Mouse (Mus musculus): ENCODE data around the gene Srsf7.
"Not testable (repeated sequence)": the region's sequence is repeated elsewhere in the genome, so short reads cannot be mapped to it uniquely, and the experiment has no call there.

The Srsf7 gene

DNA sequence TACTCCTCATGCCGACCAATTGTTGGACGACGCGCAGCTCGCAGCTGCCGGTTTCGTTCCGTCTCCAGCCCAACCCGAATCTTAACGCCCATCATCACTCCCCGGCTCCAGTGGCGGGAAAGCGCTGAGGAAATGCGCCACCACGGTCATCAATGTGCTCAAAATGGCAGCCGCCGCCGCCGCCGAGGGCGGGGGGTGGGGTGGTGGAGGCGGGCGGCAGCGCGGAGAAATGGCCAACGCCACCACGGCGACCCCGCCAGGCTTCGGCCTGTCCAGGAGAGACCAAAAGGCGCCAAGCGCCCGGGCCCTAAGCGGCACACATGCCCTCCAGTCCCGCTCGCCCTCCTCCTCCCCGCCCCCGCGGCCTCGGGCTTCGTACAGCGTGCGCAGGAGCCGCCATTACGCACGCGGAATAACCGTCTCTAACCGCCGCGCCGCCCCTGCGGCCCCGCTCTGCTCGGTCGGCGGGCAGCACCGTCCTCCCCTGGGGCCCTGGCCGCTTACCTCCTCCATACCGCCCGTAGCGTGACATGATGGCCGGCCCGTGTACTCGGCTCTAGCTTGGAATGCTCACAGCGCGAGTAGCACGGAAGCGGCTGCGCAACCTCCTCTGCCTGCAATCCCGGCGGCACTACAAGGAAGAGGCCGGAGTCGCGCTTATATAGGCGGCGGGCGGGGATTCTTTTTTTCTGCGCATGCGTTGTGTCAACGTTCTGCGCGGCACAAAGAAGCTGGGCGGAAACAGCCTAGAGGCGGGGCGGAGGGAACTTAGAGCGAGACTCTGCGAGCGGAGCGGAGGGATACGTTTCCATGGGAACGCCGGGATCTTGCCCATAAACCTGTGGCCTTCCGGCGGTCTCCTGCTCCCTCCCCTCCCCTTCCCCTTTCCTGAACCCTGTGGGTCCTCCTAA is at the start of gene Srsf7, which contains the start of gene Ttc39d:
Gene Srsf7, minus strand, starts transcription at position 637 of the 911 bp plus-strand sequence.
Gene Ttc39d, plus strand, starts transcription at position 790 of the 911 bp plus-strand sequence.
- DNase-seq (ENCODE audit: extremely low read depth, low read depth, low spot score), result peak; percentile 74

DNA sequence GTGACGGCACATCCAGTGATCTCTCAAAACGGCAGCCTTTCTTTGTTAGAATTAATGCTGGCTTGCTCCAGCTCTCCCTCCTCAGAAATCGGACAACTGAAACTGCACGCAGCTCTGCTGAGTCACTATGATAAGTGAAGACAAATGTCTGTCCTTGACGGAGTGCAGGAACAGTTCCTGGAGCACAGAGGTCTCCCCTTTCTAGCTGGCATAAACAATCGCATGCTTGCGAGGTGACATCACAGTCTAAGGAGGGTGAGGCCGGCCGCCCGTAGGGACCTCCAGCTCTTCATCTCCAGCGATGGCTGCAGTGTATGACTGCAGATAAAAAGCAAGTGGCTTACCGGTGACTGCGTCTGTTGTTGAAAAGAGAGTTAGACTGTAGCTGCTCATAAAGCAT is 48.1 kb upstream of the Srsf7 start:
- DNase-seq (ENCODE audit: extremely low read depth, low read depth, low spot score), result no peak

DNA sequence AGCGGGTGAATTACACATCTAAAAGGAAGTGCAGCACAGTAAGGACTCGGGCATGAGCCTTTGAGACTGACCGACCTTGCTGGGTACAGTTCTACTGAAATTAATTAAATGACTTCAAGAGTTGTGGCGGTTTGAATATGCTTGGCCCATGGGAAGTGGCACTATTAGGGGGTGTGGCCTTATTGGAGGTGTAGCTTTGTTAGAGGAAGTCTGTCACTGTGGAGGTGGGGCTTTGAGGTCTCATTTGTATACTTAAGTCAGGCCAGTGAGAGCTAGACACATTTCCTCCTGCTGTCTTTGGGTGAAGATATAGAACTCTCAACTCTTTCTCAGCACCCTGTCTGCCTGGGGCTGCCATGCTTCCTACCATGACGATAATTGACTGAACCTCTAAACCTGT is 47.3 kb upstream of the Srsf7 start:
- DNase-seq (ENCODE audit: extremely low read depth, low read depth, low spot score), result no peak

DNA sequence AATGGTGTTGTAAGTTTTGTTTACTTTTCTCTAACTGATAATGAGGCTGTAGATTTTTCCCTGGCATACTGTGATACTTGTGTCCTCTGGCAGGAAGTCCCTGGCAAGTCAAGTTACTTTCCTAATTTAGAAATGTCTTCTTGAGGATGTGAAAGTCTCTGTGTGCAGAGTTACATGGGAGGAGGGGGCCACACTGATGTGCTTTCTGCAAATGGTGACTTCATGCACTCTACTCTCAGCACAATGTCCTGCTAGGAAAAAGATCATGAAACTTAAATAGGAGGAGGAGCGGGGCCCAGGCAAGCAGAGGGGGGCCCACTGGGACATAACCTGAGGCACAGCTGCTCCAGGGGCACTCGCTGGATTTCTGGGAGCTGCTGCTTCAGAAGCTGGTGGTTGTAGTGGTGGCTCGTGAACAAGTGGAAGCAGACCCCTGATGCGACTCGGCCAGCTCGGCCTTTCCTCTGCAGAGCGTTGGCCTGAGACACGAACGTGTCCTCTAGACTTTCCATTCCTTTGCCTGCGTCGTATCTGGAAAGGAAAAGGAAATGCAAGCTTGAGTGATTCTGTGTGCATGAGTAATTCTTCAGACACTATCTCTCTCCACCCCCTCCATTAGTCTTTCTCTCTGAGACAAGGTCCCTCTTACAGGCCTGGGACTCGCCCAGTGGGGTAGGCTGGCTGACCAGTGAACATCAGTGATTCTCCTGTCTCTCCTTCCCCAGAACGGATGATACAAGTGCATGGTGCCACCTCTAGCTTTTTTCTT is 45.8 kb upstream of the Srsf7 start:
- DNase-seq (ENCODE audit: extremely low read depth, low read depth, low spot score), result no peak

DNA sequence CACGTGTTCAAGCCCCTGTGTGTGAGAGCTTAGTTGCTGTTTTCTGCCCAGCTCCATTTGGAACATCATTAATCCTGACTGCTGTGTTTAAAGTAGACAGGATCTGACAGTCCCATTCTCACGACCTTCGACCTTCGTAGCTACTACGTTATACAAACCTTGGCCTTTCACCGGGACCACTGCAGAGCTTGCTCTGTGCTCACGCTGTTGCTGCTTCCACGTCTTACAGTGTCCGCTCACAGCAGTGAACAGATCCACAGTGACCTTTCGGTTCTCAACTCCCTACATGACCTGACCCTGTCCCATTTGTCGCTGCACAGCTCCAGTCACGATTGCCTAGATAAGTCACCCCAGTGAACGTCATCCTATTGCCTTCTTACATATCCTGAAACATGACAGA is 36.0 kb upstream of the Srsf7 start:
- no peak for DNase-seq (ENCODE audit: extremely low read depth, low read depth, low spot score)

DNA sequence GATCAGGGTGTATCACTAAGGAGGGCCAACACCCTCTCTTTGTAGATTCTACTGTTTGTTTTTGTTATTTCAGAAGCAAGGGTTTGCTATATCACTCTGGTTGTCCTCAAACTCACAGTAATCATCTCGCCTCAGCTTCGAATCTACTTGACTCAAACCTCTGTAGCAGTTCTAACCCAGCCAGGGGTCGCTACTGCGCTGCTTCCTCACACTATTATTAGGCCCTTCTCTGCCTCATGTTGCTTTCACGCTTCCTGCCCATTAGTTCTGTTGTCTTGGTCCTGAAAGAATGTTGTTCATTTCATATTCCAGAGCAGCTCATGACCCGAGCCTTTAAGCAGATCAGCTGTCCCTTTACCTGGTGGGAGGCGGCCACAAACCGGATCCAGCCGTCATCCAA is 34.5 kb upstream of the Srsf7 start:
- DNase-seq (ENCODE audit: extremely low read depth, low read depth, low spot score), result no peak

DNA sequence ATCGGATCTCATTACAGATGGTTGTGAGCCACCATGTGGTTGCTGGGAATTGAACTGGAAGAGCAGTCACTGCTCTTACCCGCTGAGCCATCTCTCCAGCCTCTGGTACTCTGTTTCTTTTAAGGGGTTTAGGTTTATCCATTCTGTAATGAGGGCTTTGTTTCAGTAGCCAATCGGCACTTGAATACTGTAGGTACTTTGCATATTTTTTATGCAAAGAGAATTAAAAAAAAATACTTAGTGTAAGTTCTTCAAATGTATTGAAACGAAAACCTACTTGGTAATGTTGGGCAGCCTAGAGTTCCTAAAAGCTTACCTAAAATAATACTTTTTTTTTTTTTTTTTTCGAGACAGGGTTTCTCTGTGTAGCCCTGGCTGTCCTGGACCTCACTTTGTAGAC is 30.4 kb upstream of the Srsf7 start:
- no peak for DNase-seq (ENCODE audit: extremely low read depth, low read depth, low spot score)

DNA sequence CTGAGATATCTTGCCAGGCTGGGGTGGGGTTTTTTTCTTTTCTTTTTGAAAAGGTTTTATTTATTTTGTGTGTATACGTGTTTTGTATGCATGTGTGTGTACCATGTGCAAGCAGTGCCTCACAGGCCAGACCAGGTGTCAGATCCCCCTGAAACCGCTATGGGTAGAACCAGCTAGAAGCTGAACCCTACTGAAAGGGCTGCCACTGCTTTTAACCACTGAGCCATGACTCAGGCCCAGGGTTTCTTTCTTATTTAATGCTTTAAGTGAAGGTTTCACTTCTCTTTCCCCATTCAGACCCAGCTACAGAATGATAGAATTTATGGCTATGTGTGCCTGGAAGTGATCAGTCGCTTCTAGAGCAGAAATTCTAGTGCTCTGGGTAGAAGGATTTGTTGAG is 29.7 kb upstream of the Srsf7 start:
- DNase-seq (ENCODE audit: extremely low read depth, low read depth, low spot score), result no peak

DNA sequence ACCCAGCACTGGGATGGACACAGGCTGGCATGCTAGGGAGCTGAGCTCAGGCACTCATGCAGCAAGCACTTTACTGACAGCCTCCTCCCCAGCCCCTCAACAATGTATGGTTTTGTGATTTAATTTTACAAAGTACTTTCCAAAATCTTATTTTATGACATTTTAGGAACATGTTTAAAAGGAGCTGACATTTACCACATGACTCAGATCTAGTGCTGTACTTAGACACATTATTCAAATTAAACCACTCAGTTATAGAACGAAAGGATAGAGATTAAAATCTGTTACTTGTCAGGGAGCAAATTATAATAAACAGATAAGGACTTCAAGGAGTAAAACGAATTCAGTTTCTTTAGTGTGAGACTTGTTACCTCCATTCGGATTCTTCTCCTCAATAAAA is 28.4 kb upstream of the Srsf7 start:
- no peak for DNase-seq (ENCODE audit: extremely low read depth, low read depth, low spot score)

DNA sequence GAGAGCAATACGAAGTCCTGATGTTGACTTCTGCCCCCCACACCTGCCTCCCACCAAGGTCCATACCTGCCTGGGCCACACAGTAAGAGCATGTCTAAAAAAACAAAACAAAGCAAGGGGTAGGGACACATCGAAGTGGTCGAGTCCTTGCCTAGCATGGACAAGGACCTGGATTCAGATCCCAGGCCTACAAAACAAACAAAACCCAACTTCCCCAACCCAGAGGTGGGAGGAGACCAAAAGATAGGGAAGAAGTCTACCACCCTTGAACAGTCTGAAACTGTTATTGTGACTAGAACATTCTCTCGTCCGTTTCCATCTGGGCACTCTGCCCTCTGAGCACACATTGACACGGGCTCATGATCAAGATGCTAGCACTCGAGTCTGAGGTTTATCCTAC is 27.3 kb upstream of the Srsf7 start:
- DNase-seq (ENCODE audit: extremely low read depth, low read depth, low spot score), result no peak

DNA sequence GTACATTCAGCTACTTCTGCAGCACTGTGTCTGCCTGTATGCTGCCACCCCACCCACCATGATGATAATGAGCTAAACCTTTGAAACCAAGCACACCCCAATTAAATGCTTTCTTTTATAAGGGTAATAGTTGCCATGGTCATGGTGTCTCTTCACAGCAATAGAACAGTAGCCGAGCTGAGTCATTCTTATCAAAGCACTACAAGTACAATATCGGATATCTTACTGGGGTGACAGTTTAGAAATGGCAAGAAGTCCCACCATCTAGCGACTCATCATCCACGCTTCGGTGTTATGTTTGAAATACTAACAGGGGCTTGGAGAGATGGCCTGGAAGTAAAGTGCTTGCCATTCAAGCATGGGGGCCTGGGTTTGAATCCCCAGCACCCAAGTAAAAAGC is 26.7 kb upstream of the Srsf7 start:
- no peak for DNase-seq (ENCODE audit: extremely low read depth, low read depth, low spot score)

DNA sequence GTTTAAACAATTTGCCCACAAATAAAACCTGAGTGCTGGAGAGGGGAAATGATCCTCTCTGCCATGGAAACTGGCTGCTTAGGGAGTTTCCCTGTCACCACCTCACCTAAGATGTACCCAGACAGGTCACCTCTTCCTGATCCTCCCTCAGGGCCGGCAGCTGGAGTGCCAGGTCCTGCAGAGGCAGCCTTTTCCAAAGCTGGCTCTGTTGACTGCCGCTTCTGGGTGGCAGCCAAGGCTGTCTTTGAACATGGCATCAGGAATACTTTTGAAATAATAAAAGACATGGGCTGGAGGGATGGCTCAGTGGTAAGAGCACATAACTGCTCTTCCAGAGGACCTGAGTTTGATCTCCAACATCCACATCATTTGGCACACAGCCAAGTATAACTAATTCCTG is 22.3 kb upstream of the Srsf7 start:
- DNase-seq (ENCODE audit: extremely low read depth, low read depth, low spot score), result no peak

DNA sequence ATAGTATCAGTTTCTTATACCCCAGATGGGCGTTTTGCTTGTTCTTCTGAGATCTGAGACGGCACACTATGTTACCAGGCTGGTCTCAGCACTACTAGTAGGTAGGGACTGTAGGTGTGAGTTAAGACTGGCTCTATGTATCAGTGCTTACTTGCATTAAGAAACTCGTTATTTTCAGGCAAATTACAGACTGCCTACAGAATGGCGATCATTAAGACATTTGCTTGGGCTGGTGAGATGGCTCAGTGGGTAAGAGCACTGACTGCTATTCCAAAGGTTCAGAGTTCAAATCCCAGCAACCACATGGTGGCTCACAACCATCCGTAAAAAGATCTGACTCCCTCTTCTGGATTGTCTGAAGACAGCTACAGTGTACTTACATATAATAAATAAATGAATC is 18.0 kb upstream of the Srsf7 start:
- DNase-seq (ENCODE audit: extremely low read depth, low read depth, low spot score), result not testable (repeated sequence)

DNA sequence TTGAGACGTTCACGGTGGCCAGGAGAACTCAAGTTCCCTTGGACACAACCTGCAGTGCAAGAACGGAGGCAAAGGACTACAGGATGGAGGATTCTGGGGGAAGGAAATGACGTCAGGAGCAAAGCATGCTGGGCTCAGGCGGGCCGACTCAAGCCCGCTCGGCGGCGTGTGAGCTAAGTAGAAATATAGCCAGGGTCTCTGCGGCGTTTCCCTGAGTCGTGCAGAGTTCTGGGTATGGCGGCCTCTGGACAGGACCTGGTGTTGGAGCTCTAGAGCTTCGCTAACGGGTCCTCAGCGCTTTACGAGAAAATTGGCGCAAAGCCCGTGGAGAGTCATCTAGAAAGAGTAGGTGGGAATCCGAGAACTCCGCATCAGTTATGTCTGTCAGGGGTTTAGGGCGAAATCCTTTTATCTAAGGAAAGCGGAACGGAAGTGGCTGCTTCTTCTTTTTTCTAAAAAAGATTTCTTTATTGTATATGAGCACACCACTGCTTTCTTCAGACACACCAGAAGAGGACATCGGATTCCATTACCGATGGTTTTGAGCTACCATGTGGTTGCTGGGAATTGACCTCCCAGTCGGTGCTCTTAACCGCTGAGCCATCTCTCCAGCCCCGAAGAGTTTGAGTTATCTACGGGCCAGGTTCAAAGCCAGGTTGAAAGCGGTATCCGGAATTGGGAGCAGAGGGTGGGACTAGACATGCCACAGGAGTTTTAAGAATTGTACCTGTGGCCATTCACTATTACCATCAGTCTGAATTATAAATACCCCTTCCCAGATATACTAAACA is 17.4 kb upstream of the Srsf7 start, which contains the start of gene Gemin6:
Gene Gemin6, plus strand, starts transcription at position 116 of the 791 bp plus-strand sequence.
- DNase-seq (ENCODE audit: extremely low read depth, low read depth, low spot score), result peak; percentile 54

DNA sequence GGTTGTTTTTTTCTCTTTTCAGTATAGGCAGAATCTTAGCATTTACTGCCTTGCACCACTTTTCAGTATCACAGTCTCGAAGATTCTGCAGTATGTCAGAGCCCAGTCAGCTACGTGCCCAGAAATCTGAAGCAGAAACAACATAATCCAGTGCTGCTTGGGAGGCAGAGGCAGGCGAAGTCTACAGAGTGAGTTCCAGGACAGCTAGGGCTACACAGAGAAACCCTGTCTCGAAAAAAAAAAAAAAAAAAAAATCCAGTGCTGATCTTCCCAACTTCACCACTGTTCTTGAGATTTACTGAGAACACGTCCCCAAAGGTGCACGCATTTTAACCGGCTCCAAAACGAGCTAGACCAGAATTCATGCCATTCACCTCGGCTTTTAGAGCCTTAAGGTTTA is 16.7 kb upstream of the Srsf7 start:
- DNase-seq (ENCODE audit: extremely low read depth, low read depth, low spot score), result no peak

DNA sequence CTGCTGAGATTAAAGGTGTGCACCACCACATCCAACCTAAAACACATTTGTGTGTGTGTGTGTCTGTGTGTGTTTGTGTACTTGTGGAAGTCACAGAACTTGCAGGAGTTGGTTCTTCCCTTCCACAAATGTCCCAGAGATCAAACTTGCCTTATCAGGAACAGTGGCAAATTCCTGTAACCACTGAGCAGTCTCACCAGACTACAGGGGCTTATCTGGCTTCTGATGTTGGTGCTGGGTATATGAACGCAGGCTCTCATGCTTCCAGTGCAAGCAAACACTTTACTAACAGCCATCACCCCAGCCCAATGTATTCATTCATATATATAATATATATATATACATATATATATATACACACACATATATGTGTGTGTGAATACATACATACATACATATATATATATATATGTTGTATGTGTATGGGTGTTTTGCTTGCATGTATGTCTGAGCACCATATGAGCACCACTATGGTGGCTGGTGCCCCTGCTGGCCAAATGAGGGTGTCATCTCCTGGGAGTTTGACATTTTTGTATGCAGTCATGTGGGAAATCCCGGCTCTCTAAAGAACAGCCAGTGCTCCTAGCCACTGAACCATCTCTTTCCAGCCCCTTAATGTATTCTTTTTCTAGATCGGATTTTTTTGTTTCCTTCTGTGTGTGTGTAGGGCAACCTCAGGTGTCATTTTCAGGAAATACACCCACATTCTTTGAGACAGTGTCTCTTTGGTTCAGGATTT is 15.0 kb upstream of the Srsf7 start:
- DNase-seq (ENCODE audit: extremely low read depth, low read depth, low spot score), result no peak

DNA sequence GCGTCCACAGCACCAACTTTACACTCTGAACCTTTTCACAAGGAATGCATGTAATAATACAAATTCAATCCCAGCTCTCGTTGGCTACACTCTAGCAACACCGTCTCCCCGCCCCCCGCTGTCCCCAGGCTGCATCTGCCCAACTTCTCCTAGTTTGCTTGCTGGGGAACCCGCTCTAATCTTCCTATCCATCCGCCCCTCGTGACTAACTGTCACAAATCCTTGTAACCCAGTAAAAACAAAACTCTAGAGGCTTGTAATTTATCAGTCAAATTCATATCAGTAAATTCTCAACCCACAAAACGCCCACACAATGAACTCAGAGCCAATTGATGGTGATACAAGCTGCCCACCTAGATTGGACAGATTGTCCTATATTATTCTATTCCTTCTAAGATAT is 14.1 kb upstream of the Srsf7 start:
- no peak for DNase-seq (ENCODE audit: extremely low read depth, low read depth, low spot score)

DNA sequence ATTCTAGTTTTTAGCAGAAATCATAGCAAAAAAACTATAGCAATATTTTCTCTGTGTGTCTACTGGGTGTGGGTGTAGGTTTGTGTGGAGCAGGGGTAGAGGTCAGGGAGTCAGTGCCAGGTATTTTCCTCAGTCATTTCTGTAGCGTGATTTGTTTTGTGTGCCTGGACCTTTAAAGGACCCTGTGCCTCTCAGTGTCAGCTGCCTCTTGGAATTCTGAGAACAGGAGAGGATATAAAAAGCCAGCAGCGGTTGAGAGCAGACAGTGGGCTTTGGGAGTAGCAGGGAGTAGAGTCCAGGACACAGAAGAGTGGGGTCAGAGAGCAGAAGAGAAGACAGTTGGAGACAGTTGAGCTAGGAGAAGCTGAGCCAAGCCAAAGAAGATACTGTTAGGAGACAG is 13.0 kb upstream of the Srsf7 start:
- DNase-seq (ENCODE audit: extremely low read depth, low read depth, low spot score), result no peak

DNA sequence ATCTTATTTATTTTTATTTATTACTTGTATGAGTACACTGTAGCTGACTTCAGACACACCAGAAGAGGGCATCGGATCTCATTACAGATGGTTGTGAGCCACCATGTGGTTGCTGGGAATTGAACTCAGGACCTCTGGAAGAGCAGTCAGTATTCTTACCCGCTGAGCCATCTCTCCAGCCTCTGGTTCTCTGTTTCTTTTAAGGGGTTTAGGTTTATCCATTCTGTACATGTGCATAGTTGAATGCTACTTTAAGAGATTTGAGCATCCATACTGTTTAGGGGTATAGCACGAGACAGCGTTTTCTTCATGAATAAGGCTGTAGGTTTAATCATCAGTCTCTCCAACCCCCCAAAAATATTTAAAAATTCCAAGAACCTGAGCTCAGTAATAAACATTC is 6.9 kb upstream of the Srsf7 start:
- not testable (repeated sequence) for DNase-seq (ENCODE audit: extremely low read depth, low read depth, low spot score)

DNA sequence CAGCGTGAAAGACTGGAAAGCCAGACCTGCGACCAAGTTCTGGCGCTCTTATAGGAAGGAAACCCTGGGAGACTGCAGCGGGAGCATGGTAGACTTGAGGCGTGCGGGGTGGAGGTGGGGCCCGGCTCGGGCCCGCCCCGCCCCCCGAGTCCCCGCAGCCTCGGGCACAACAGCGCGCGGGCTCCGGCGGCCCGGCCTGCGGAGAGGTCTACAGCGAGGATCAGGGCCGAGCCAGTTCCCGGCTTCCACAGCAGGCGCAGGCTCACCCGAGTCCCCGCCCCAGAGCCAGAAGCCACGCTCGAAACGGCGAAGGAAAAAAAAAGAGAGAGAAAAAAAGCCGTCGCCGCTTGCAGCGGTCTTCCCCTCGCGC is 821 bp downstream of the Srsf7 start:
- DNase-seq (ENCODE audit: extremely low read depth, low read depth, low spot score), result no peak

DNA sequence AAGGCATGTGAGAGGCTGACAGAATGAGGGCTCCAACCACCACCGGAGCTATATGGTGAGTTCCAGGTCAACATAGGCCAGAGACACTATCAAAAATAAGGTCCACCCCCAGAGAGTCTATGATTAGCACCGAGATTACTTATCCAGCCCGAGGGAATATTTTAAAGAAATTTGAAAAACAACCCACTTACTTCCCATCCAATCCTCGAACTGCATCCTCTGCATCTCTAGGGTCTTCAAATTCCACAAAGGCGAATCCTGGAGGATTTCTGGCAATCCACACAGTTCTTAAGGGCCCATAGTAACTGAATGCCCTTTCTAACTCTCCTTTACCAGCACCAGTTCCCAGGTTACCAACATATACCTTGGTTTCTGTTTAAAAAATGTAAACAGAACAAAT is 1.4 kb downstream of the Srsf7 start:
- DNase-seq (ENCODE audit: extremely low read depth, low read depth, low spot score), result no peak
